Mouse (Mus musculus): ENCODE measurements around the gene Stx18. TPM values are rescaled to one million over a fixed set of nuclear protein-coding genes. Genes with fewer than 3 reads are reported as not detected.

Stx18 gene
- polyA plus RNA-seq (2014; fragmentation: Nextera tagmentation; extraction: Ambion mirVana): 53.9 and 59.6 TPM in 2 replicates

- Histone ChIP-seq H3K9me3 (ENCODE audit: control insufficient read depth, low read length) (no peaks in the 10 kb centered on the region), H3K27me3 (ENCODE audit: control insufficient read depth, insufficient read depth, low read length) (no peaks in the 10 kb centered on the region), H3K27ac (replicated peaks; ENCODE audit: low read depth, low read length) (0 out of 2 replicates have a peak within 1 kb of the TSS, but pooled peaks have one; percentile 21), H3K9ac (ENCODE audit: low read length) (peak within 1 kb of the TSS; percentile 81), H3K4me2 (ENCODE audit: low read depth, severe bottlenecking) (peak within 1 kb of the TSS; percentile 80), H3K4me3 (ENCODE audit: low read depth, low read length) (peak within 1 kb of the TSS; percentile 85), H3K36me3 (ENCODE audit: control insufficient read depth, insufficient read depth, low read length) (no peaks in the 10 kb centered on the region), H3K4me1 (ENCODE audit: control insufficient read depth, insufficient read depth, low read length) (0 out of 2 replicates have a peak, but pooled peaks cover 5% of the 10 kb centered on the region)
- ATAC-seq (ENCODE audit: insufficient number of reproducible peaks, low FRiP score, low TSS enrichment, low read depth) (peak; percentile 92), DNase-seq (ENCODE audit: low spot score) (peak; percentile 88)
- 1% methylated on average over 57 of the region's 57 CpGs for WGBS
Observed at GRCm38 (mm10) chr5:38038710-38039592, at the start of gene Stx18. Gene Stx18 (plus strand): TSS chr5:38038742.

- 88% methylated on average over 5 of the region's 5 CpGs for WGBS
- Histone ChIP-seq H3K4me2 (ENCODE audit: low read depth, severe bottlenecking) (no peak overlapping the region), H3K27me3 (ENCODE audit: control insufficient read depth, insufficient read depth, low read length) (no peaks in the 10 kb centered on the region), H3K27ac (replicated peaks; ENCODE audit: low read depth, low read length) (no peak overlapping the region), H3K9ac (ENCODE audit: low read length) (no peak overlapping the region), H3K36me3 (ENCODE audit: control insufficient read depth, insufficient read depth, low read length) (no peaks in the 10 kb centered on the region), H3K4me3 (ENCODE audit: low read depth, low read length) (no peak overlapping the region), H3K4me1 (ENCODE audit: control insufficient read depth, insufficient read depth, low read length) (no peaks in the 10 kb centered on the region), H3K9me3 (ENCODE audit: control insufficient read depth, low read length) (no peaks in the 10 kb centered on the region)
- ATAC-seq (ENCODE audit: insufficient number of reproducible peaks, low FRiP score, low TSS enrichment, low read depth): no peak
- DNase-seq (ENCODE audit: low spot score): no peak
Observed at GRCm38 (mm10) chr5:37992346-37992745, 46.2 kb upstream of the Stx18 start.

GRCm38 (mm10) chr5:37998805-37999204, 39.7 kb upstream of the Stx18 start:
- Histone ChIP-seq H3K27ac (replicated peaks; ENCODE audit: low read depth, low read length) (no peak overlapping the region), H3K9ac (ENCODE audit: low read length) (no peak overlapping the region), H3K4me3 (ENCODE audit: low read depth, low read length) (no peak overlapping the region), H3K9me3 (ENCODE audit: control insufficient read depth, low read length) (no peaks in the 10 kb centered on the region), H3K27me3 (ENCODE audit: control insufficient read depth, insufficient read depth, low read length) (no peaks in the 10 kb centered on the region), H3K4me1 (ENCODE audit: control insufficient read depth, insufficient read depth, low read length) (0 out of 2 replicates have a peak, but pooled peaks cover 2% of the 10 kb centered on the region), H3K4me2 (ENCODE audit: low read depth, severe bottlenecking) (no peak overlapping the region), H3K36me3 (ENCODE audit: control insufficient read depth, insufficient read depth, low read length) (no peaks in the 10 kb centered on the region)
- whole genome bisulfite sequencing: 80% methylated on average over 2 of the region's 2 CpGs
- DNase-seq (ENCODE audit: low spot score): no peak
- ATAC-seq (ENCODE audit: insufficient number of reproducible peaks, low FRiP score, low TSS enrichment, low read depth): no peak

GRCm38 (mm10) chr5:38002573-38002972, 36.0 kb upstream of the Stx18 start:
- no peak for ATAC-seq (ENCODE audit: insufficient number of reproducible peaks, low FRiP score, low TSS enrichment, low read depth)
- H3K4me1 ChIP-seq (ENCODE audit: control insufficient read depth, insufficient read depth, low read length): 0 out of 2 replicates have a peak, but pooled peaks cover 2% of the 10 kb centered on the region
- WGBS: 53% methylated on average over 4 of the region's 4 CpGs
- H3K9ac ChIP-seq (ENCODE audit: low read length): no peak overlapping the region
- no peaks in the 10 kb centered on the region for H3K9me3 ChIP-seq (ENCODE audit: control insufficient read depth, low read length)
- H3K36me3 ChIP-seq (ENCODE audit: control insufficient read depth, insufficient read depth, low read length): no peaks in the 10 kb centered on the region
- no peak overlapping the region for H3K4me2 ChIP-seq (ENCODE audit: low read depth, severe bottlenecking)
- no peak overlapping the region for H3K27ac ChIP-seq (replicated peaks; ENCODE audit: low read depth, low read length)
- no peaks in the 10 kb centered on the region for H3K27me3 ChIP-seq (ENCODE audit: control insufficient read depth, insufficient read depth, low read length)
- H3K4me3 ChIP-seq (ENCODE audit: low read depth, low read length): no peak overlapping the region
- no peak for DNase-seq (ENCODE audit: low spot score)

DNA sequence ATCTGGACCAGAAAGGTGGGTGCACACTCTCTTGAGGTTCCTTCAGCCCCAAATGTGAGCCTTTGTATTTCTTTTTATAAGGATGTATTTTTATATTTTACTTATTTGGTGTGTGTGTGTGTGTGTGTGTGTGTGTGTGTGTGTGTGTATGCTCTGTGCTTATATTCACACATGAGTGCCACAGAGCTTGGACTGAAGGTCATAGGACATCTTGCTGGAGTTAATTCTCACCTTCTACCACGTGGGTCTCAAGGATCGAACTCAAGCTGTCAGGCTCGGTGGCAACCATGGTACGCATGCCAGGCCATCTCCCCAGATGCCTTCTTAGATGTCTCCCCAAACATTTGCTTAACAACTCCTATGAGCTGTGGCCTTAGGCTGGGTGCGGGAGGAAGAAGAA, 33.8 kb upstream of the Stx18 start:
- 83% methylated on average over 5 of the region's 5 CpGs for WGBS
- H3K4me3 ChIP-seq (ENCODE audit: low read depth, low read length): no peak overlapping the region
- 0 out of 2 replicates have a peak, but pooled peaks cover 2% of the 10 kb centered on the region for H3K4me1 ChIP-seq (ENCODE audit: control insufficient read depth, insufficient read depth, low read length)
- no peaks in the 10 kb centered on the region for H3K27me3 ChIP-seq (ENCODE audit: control insufficient read depth, insufficient read depth, low read length)
- no peaks in the 10 kb centered on the region for H3K36me3 ChIP-seq (ENCODE audit: control insufficient read depth, insufficient read depth, low read length)
- no peak overlapping the region for H3K27ac ChIP-seq (replicated peaks; ENCODE audit: low read depth, low read length)
- no peak for ATAC-seq (ENCODE audit: insufficient number of reproducible peaks, low FRiP score, low TSS enrichment, low read depth)
- H3K4me2 ChIP-seq (ENCODE audit: low read depth, severe bottlenecking): no peak overlapping the region
- H3K9me3 ChIP-seq (ENCODE audit: control insufficient read depth, low read length): no peaks in the 10 kb centered on the region
- DNase-seq (ENCODE audit: low spot score): no peak
- no peak overlapping the region for H3K9ac ChIP-seq (ENCODE audit: low read length)

DNA sequence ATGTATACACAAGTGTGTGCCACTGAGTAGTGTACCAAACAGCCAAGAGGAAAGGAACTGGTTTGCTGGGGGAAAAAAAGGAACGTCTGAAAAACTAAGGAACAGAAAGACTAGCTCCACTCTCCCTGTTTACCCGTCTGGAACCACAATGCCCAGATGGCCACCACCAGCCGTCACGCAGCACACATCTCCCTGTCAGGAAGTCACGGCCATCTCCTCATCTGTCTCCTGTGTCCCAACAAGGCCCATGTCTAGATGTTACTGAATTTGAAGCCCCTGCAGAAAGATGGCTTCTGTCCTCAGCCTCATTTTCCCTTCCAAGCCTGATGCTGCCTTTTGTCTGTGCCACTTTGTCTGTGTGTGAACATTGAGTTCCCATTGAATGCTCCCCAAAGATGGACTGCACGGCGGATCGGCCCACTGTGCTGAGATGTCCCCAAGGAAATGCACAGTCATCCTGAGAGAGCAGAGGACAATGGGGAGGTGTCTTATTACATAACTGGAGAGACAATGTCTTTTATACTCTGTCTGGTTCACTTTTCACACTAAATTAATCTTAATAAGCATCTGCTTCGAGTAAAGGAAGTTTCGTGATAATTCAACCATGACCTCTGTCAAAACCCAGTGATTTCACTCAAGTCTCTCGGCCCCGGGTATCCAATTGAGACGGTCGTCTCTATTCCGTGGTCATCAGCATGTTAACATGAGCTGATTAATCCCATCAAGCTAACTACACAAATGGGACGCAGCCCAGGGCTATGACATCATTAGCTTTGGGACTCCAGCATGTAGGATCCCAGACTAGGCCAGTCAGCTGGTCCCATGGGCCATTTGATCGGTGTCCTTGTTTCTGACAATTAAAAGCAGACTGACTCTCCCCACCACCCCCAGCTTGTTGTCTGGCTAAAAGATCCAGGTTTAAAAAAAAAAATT, 31.9 kb upstream of the Stx18 start:
- no peak overlapping the region for H3K27ac ChIP-seq (replicated peaks; ENCODE audit: low read depth, low read length)
- DNase-seq (ENCODE audit: low spot score) (no peak), ATAC-seq (ENCODE audit: insufficient number of reproducible peaks, low FRiP score, low TSS enrichment, low read depth) (no peak)
- no peak overlapping the region for H3K4me2 ChIP-seq (ENCODE audit: low read depth, severe bottlenecking)
- WGBS: 73% methylated on average over 17 of the region's 17 CpGs
- H3K4me3 ChIP-seq (ENCODE audit: low read depth, low read length): no peak overlapping the region
- H3K27me3 ChIP-seq (ENCODE audit: control insufficient read depth, insufficient read depth, low read length): no peaks in the 10 kb centered on the region
- H3K4me1 ChIP-seq (ENCODE audit: control insufficient read depth, insufficient read depth, low read length): 0 out of 2 replicates have a peak, but pooled peaks cover 2% of the 10 kb centered on the region
- H3K9ac ChIP-seq (ENCODE audit: low read length): no peak overlapping the region
- no peaks in the 10 kb centered on the region for H3K9me3 ChIP-seq (ENCODE audit: control insufficient read depth, low read length)
- no peaks in the 10 kb centered on the region for H3K36me3 ChIP-seq (ENCODE audit: control insufficient read depth, insufficient read depth, low read length)

GRCm38 (mm10) chr5:38009071-38009470, 29.5 kb upstream of the Stx18 start:
- 85% methylated on average over 4 of the region's 4 CpGs for WGBS
- Histone ChIP-seq H3K9ac (ENCODE audit: low read length) (no peak overlapping the region), H3K36me3 (ENCODE audit: control insufficient read depth, insufficient read depth, low read length) (no peaks in the 10 kb centered on the region), H3K27me3 (ENCODE audit: control insufficient read depth, insufficient read depth, low read length) (no peaks in the 10 kb centered on the region), H3K9me3 (ENCODE audit: control insufficient read depth, low read length) (no peaks in the 10 kb centered on the region), H3K4me3 (ENCODE audit: low read depth, low read length) (no peak overlapping the region), H3K27ac (replicated peaks; ENCODE audit: low read depth, low read length) (no peak overlapping the region), H3K4me1 (ENCODE audit: control insufficient read depth, insufficient read depth, low read length) (no peaks in the 10 kb centered on the region), H3K4me2 (ENCODE audit: low read depth, severe bottlenecking) (no peak overlapping the region)
- no peak for DNase-seq (ENCODE audit: low spot score)
- no peak for ATAC-seq (ENCODE audit: insufficient number of reproducible peaks, low FRiP score, low TSS enrichment, low read depth)

GRCm38 (mm10) chr5:38014916-38015315, 23.6 kb upstream of the Stx18 start:
- no peaks in the 10 kb centered on the region for H3K27me3 ChIP-seq (ENCODE audit: control insufficient read depth, insufficient read depth, low read length)
- H3K4me3 ChIP-seq (ENCODE audit: low read depth, low read length): no peak overlapping the region
- H3K4me2 ChIP-seq (ENCODE audit: low read depth, severe bottlenecking): no peak overlapping the region
- H3K4me1 ChIP-seq (ENCODE audit: control insufficient read depth, insufficient read depth, low read length): no peaks in the 10 kb centered on the region
- H3K27ac ChIP-seq (replicated peaks; ENCODE audit: low read depth, low read length): no peak overlapping the region
- no peak overlapping the region for H3K9ac ChIP-seq (ENCODE audit: low read length)
- no peaks in the 10 kb centered on the region for H3K36me3 ChIP-seq (ENCODE audit: control insufficient read depth, insufficient read depth, low read length)
- DNase-seq (ENCODE audit: low spot score) (no peak), ATAC-seq (ENCODE audit: insufficient number of reproducible peaks, low FRiP score, low TSS enrichment, low read depth) (no peak)
- 79% methylated on average over 3 of the region's 3 CpGs for WGBS
- H3K9me3 ChIP-seq (ENCODE audit: control insufficient read depth, low read length): no peaks in the 10 kb centered on the region
